Mouse (Mus musculus) frontal cortex, adult (tissue): ENCODE results near the gene Cpped1.
A peak's percentile ranks its signal among the peaks of the same experiment; 100 is the strongest.

ENCODE experiments used
- ATAC-seq: cut with Nextera tagmentation; 2 replicates; pipeline ENCODE4 v1.9.2; 2017; ENCODE audit warnings: mild to moderate bottlenecking, moderate library complexity, mixed read lengths; ENCODE audit not compliant: low TSS enrichment

Gene Cpped1

GRCm38 (mm10) chr16:11845309-11845708 is 63.9 kb downstream of the Cpped1 start:
- no peak for ATAC-seq

GRCm38 (mm10) chr16:11843441-11843840 is 65.8 kb downstream of the Cpped1 start:
- ATAC-seq, result no peak

- no peak for ATAC-seq
Measured at GRCm38 (mm10) chr16:11833474-11833873, 75.8 kb downstream of the Cpped1 start.

- ATAC-seq, result peak; percentile 72
Measured at GRCm38 (mm10) chr16:11828816-11829215, 80.4 kb downstream of the Cpped1 start.

GRCm38 (mm10) chr16:11824833-11825232 is 84.4 kb downstream of the Cpped1 start:
- peak; percentile 69 for ATAC-seq

GRCm38 (mm10) chr16:11824385-11824784 is 84.9 kb downstream of the Cpped1 start:
- ATAC-seq, result peak; percentile 31

- ATAC-seq, result no peak
Measured at GRCm38 (mm10) chr16:11820791-11821190, 88.5 kb downstream of the Cpped1 start.

- ATAC-seq, result no peak
Measured at GRCm38 (mm10) chr16:11814935-11815650, 94.2 kb downstream of the Cpped1 start.

GRCm38 (mm10) chr16:11812119-11812518 is 97.1 kb downstream of the Cpped1 start:
- no peak for ATAC-seq

- no peak for ATAC-seq
Measured at GRCm38 (mm10) chr16:11809615-11810014, 99.6 kb downstream of the Cpped1 start.

GRCm38 (mm10) chr16:11801960-11802539 is 107.2 kb downstream of the Cpped1 start:
- ATAC-seq, result peak; percentile 45; the same call in 1 of the 2 replicates

- no peak for ATAC-seq
Measured at GRCm38 (mm10) chr16:11795758-11796460, 113.3 kb downstream of the Cpped1 start.

GRCm38 (mm10) chr16:11794628-11795027 is 114.6 kb downstream of the Cpped1 start:
- ATAC-seq, result no peak

GRCm38 (mm10) chr16:11793391-11793790 is 115.9 kb downstream of the Cpped1 start:
- no peak for ATAC-seq

- ATAC-seq, result no peak
Measured at GRCm38 (mm10) chr16:11790476-11790875, 118.8 kb downstream of the Cpped1 start.

GRCm38 (mm10) chr16:11785806-11786205 is 123.4 kb downstream of the Cpped1 start:
- ATAC-seq, result no peak

GRCm38 (mm10) chr16:11784354-11784753 is 124.9 kb downstream of the Cpped1 start:
- no peak for ATAC-seq

GRCm38 (mm10) chr16:11783337-11783736 is 125.9 kb downstream of the Cpped1 start:
- ATAC-seq, result no peak

GRCm38 (mm10) chr16:11782082-11782481 is 127.2 kb downstream of the Cpped1 start:
- peak; percentile 69 for ATAC-seq

- peak; percentile 76 for ATAC-seq
Measured at GRCm38 (mm10) chr16:11778715-11779460, 130.4 kb downstream of the Cpped1 start.

- ATAC-seq, result no peak
Measured at GRCm38 (mm10) chr16:11778191-11778590, 131.1 kb downstream of the Cpped1 start.

GRCm38 (mm10) chr16:11776528-11776927 is 132.7 kb downstream of the Cpped1 start:
- ATAC-seq, result no peak
